Mouse (Mus musculus) MEL (cell line): ENCODE measurements around the gene Prr18. TPM values are rescaled to one million over a fixed set of nuclear protein-coding genes. Genes with fewer than 3 reads are reported as not detected.

Experiments
- DNase-seq: peaks from one replicate; pipeline ENCODE4 v3.0.0; 2011; ENCODE audit warnings: low read depth, low spot score
- H3K27ac ChIP-seq: 2 replicates; pipeline ENCODE4 v1.5.1; 2012; ENCODE audit warnings: low read depth, mild to moderate bottlenecking, control low read depth, low read length, moderate library complexity; ENCODE audit not compliant: control insufficient read depth
- H3K27me3 ChIP-seq, 2 experiments: fragments of 150-350 bp in 1 of 2; sonication (generic) in 1 of 2; 2 replicates each; pipeline ENCODE4 v1.6.1; 2012; ENCODE audit warnings: low read length in 2 of 2, mild to moderate bottlenecking in 2 of 2, improper control_type of control experiment in 1 of 2, moderate library complexity in 1 of 2; ENCODE audit not compliant: insufficient read depth in 2 of 2, control insufficient read depth in 1 of 2
- H3K36me3 ChIP-seq, 2 experiments: 2 replicates each; pipeline ENCODE4 v1.6.1; 2012 to 2014; ENCODE audit warnings: low read length in 2 of 2, improper control_type of control experiment in 1 of 2, inconsistent platforms in 1 of 2, mild to moderate bottlenecking in 1 of 2; ENCODE audit not compliant: insufficient read depth in 2 of 2, control insufficient read depth in 1 of 2
- H3K4me1 ChIP-seq, 2 experiments: fragments of 150-350 bp in 1 of 2; sonication (generic) in 1 of 2; 2 replicates each; pipeline ENCODE4 v1.6.1; 2012; ENCODE audit warnings: low read length in 2 of 2, improper control_type of control experiment in 1 of 2, mild to moderate bottlenecking in 1 of 2; ENCODE audit not compliant: insufficient read depth in 2 of 2, control insufficient read depth in 1 of 2
- H3K4me3 ChIP-seq, 2 experiments: fragments of 150-350 bp in 1 of 2; sonication (generic) in 1 of 2; 2 replicates each; pipeline ENCODE4 v1.5.1; 2012; ENCODE audit warnings: low read depth in 2 of 2, low read length in 2 of 2, mild to moderate bottlenecking in 2 of 2, moderate library complexity in 2 of 2, control low read depth in 1 of 2, improper control_type of control experiment in 1 of 2; ENCODE audit not compliant: control insufficient read depth in 1 of 2, insufficient read depth in 1 of 2
- H3K79me2 ChIP-seq: 2 replicates; pipeline ENCODE4 v1.6.1; 2012; ENCODE audit warnings: mild to moderate bottlenecking, low read length, moderate library complexity; ENCODE audit not compliant: control insufficient read depth, poor library complexity, insufficient read depth
- H3K9ac ChIP-seq: 2 replicates; pipeline ENCODE4 v1.6.1; 2012; ENCODE audit warnings: low read depth, mild to moderate bottlenecking, control low read depth, low read length, moderate library complexity; ENCODE audit not compliant: control insufficient read depth, poor library complexity, severe bottlenecking
- H3K9me3 ChIP-seq: fragments of 150-350 bp; sonication (generic); replicated peaks from 2 replicates; pipeline ENCODE4 v1.6.1; 2012; ENCODE audit warnings: mild to moderate bottlenecking, low read length, improper control_type of control experiment, moderate library complexity; ENCODE audit not compliant: insufficient read depth
- BHLHE40 ChIP-seq: IDR thresholded peaks from 2 replicates; pipeline ENCODE4 v1.6.1; 2012; ENCODE audit warnings: low read depth, mild to moderate bottlenecking, inconsistent platforms, low read length, improper control_type of control experiment, borderline replicate concordance
- E2F4 ChIP-seq: IDR thresholded peaks from 2 replicates; pipeline ENCODE4 v1.6.1; 2011; ENCODE audit warnings: low read depth, low read length, improper control_type of control experiment, borderline replicate concordance
- ELF1 ChIP-seq: IDR thresholded peaks from 2 replicates; pipeline ENCODE4 v1.6.1; 2014; ENCODE audit warnings: low read depth, mild to moderate bottlenecking, inconsistent platforms, low read length, improper control_type of control experiment, moderate library complexity
- EP300 ChIP-seq, 2 experiments: IDR thresholded peaks; 2 replicates each; pipeline ENCODE4 v1.6.1; 2011; ENCODE audit warnings: improper control_type of control experiment in 2 of 2, low read length in 2 of 2, low read depth in 1 of 2, mild to moderate bottlenecking in 1 of 2
- ETS1 ChIP-seq: IDR thresholded peaks from 2 replicates; pipeline ENCODE4 v1.6.1; 2012; ENCODE audit warnings: low read depth, mild to moderate bottlenecking, inconsistent platforms, low read length, improper control_type of control experiment, moderate library complexity
- GABPA ChIP-seq: IDR thresholded peaks from 2 replicates; pipeline ENCODE4 v1.6.1; 2012; ENCODE audit warnings: low read depth, mild to moderate bottlenecking, inconsistent platforms, low read length, improper control_type of control experiment, moderate library complexity
- JUND ChIP-seq: IDR thresholded peaks from 2 replicates; pipeline ENCODE4 v1.6.1; 2011; ENCODE audit warnings: low read depth, mild to moderate bottlenecking, improper control_type of control experiment, low read length
- KAT2A ChIP-seq: conservative IDR thresholded peaks from 2 replicates; pipeline ENCODE4 v1.6.1; 2012; ENCODE audit warnings: low read depth, low read length, improper control_type of control experiment, inconsistent platforms
- MAFK ChIP-seq: IDR thresholded peaks from 2 replicates; pipeline ENCODE4 v1.6.1; 2011; ENCODE audit warnings: low read depth, mild to moderate bottlenecking, low read length, improper control_type of control experiment, borderline replicate concordance
- MAZ ChIP-seq: IDR thresholded peaks from 2 replicates; pipeline ENCODE4 v1.6.1; 2012; ENCODE audit warnings: low read depth, mild to moderate bottlenecking, inconsistent platforms, low read length, improper control_type of control experiment
- MXI1 ChIP-seq: IDR thresholded peaks from 2 replicates; pipeline ENCODE4 v1.6.1; 2011; ENCODE audit warnings: mild to moderate bottlenecking, low read depth, low read length, improper control_type of control experiment
- MYC ChIP-seq: IDR thresholded peaks from 2 replicates; pipeline ENCODE4 v1.6.1; 2011; ENCODE audit warnings: low read depth, mild to moderate bottlenecking, low read length, improper control_type of control experiment, moderate library complexity
- NRF1 ChIP-seq: IDR thresholded peaks from 2 replicates; pipeline ENCODE4 v1.6.1; 2014; ENCODE audit warnings: low read depth, mild to moderate bottlenecking, inconsistent platforms, low read length, improper control_type of control experiment, moderate library complexity; ENCODE audit not compliant: poor library complexity, insufficient read depth, severe bottlenecking
- POLR2A ChIP-seq, 2 experiments: IDR thresholded peaks; 2 replicates each; pipeline ENCODE4 v1.6.1; 2011 to 2012; ENCODE audit warnings: low read length in 2 of 2, mild to moderate bottlenecking in 2 of 2, control low read depth in 1 of 2, improper control_type of control experiment in 1 of 2, low read depth in 1 of 2, moderate library complexity in 1 of 2; ENCODE audit not compliant: control insufficient read depth in 1 of 2, insufficient read depth in 1 of 2, poor library complexity in 1 of 2
- POLR2AphosphoS2 ChIP-seq: IDR thresholded peaks from 2 replicates; pipeline ENCODE4 v1.6.1; 2011; ENCODE audit warnings: low read length, improper control_type of control experiment
- RCOR1 ChIP-seq: IDR thresholded peaks from 2 replicates; pipeline ENCODE4 v1.6.1; 2012; ENCODE audit warnings: low read depth, mild to moderate bottlenecking, inconsistent platforms, low read length, improper control_type of control experiment
- SIN3A ChIP-seq: IDR thresholded peaks from 2 replicates; pipeline ENCODE4 v1.6.1; 2012; ENCODE audit warnings: low read length, improper control_type of control experiment, inconsistent platforms
- UBTF ChIP-seq: IDR thresholded peaks from 2 replicates; pipeline ENCODE4 v1.6.1; 2012; ENCODE audit warnings: low read depth, mild to moderate bottlenecking, inconsistent platforms, low read length, improper control_type of control experiment, moderate library complexity, borderline replicate concordance; ENCODE audit not compliant: insufficient read depth
- ZKSCAN1 ChIP-seq: IDR thresholded peaks from 2 replicates; pipeline ENCODE4 v1.6.1; 2012; ENCODE audit warnings: low read depth, mild to moderate bottlenecking, inconsistent platforms, low read length, improper control_type of control experiment, moderate library complexity
- ZMIZ1 ChIP-seq: IDR thresholded peaks from 2 replicates; pipeline ENCODE4 v1.6.1; 2012; ENCODE audit warnings: low read depth, mild to moderate bottlenecking, inconsistent platforms, low read length, improper control_type of control experiment, moderate library complexity
- polyA plus RNA-seq, 2 experiments: library from polyadenylated mRNA; stranded (reverse) in 1 of 2; unstranded in 1 of 2; fragments of >175 nt in 1 of 2; fragments of >200 nt in 1 of 2; gene quantifications; 2 replicates each; pipeline versions ENCODE4 v1.2.1 to v1.2.4; 2012; ENCODE audit warnings: low replicate concordance in 2 of 2, low read depth in 1 of 2; ENCODE audit not compliant: insufficient read length in 2 of 2, insufficient read depth in 1 of 2, missing spikeins in 1 of 2
- total RNA-seq: library from RNA; depleted of rRNA; stranded (reverse); fragments of 300-350 nt; gene quantifications from 2 replicates; pipeline ENCODE4 v1.2.3, GENCODE M21; 2012

The Prr18 gene
- total and polyA plus RNA-seq, 3 experiments = 0.04 to 0.10 TPM; not detected in 1

GRCm38 (mm10) chr17:8367514-8368480 is 30.5 kb downstream of the Prr18 start:
- Histone ChIP-seq H3K9ac (no peak overlapping the region), H3K36me3 (no peaks in the 10 kb centered on the region), H3K79me2 (no peaks in the 10 kb centered on the region), H3K4me1 (no peaks in the 10 kb centered on the region; a peak in 1 of 4 replicates), H3K4me3 (no peak overlapping the region), H3K27me3 (peaks cover 0 to 1% of the 10 kb centered on the region in 2 experiments; a peak in 1 of 4 replicates), H3K27ac (no peak overlapping the region), H3K9me3 (no peaks in the 10 kb centered on the region)
- DNase-seq = no peak
- TF ChIP-seq RCOR1 = no peak

GRCm38 (mm10) chr17:8368570-8368969 is 31.3 kb downstream of the Prr18 start:
- H3K4me3 ChIP-seq = no peak overlapping the region
- no peak overlapping the region for H3K27ac ChIP-seq
- H3K27me3 ChIP-seq = peaks cover 0 to 1% of the 10 kb centered on the region in 2 experiments; a peak in 1 of 4 replicates
- no peaks in the 10 kb centered on the region; a peak in 1 of 4 replicates for H3K36me3 ChIP-seq
- H3K9ac ChIP-seq = no peak overlapping the region
- TF ChIP-seq BHLHE40 (no peak), POLR2A (IDR thresholded peaks at IDR 0.05; ENCODE audit: control insufficient read depth in 1 of 2, insufficient read depth in 1 of 2, low read depth in 1 of 2, low read length in 2 of 2, poor library complexity in 1 of 2) (no peak), POLR2AphosphoS2 (no peak), UBTF (no peak), RCOR1 (no peak), MXI1 (no peak), ETS1 (no peak), GABPA (no peak)
- H3K4me1 ChIP-seq = peaks cover 0 to 3% of the 10 kb centered on the region in 2 experiments; a peak in 1 of 4 replicates
- no peak for DNase-seq
- H3K9me3 ChIP-seq = no peaks in the 10 kb centered on the region
- H3K79me2 ChIP-seq = no peaks in the 10 kb centered on the region

GRCm38 (mm10) chr17:8369171-8369570 is 31.9 kb downstream of the Prr18 start:
- peaks cover 0 to 1% of the 10 kb centered on the region in 2 experiments; a peak in 1 of 4 replicates for H3K27me3 ChIP-seq
- peaks cover 0 to 3% of the 10 kb centered on the region in 2 experiments; a peak in 1 of 4 replicates for H3K4me1 ChIP-seq
- TF ChIP-seq MAZ = no peak
- TF ChIP-seq KAT2A = no peak
- TF ChIP-seq SIN3A = no peak
- no peak for TF ChIP-seq EP300 (IDR thresholded peaks at IDR 0.05; ENCODE audit: low read depth in 1 of 2, low read length in 2 of 2)
- no peak for TF ChIP-seq ZMIZ1
- TF ChIP-seq MAFK = no peak
- TF ChIP-seq ELF1 = no peak
- TF ChIP-seq JUND = no peak
- TF ChIP-seq RCOR1 = no peak
- TF ChIP-seq ZKSCAN1 = no peak
- no peak for TF ChIP-seq MYC
- TF ChIP-seq E2F4 = no peak
- TF ChIP-seq UBTF = no peak
- no peak for TF ChIP-seq NRF1
- H3K36me3 ChIP-seq = no peaks in the 10 kb centered on the region; a peak in 1 of 4 replicates
- H3K4me3 ChIP-seq = no peak overlapping the region
- no peak overlapping the region for H3K27ac ChIP-seq
- no peak overlapping the region for H3K9ac ChIP-seq
- no peak for DNase-seq
- H3K79me2 ChIP-seq = no peaks in the 10 kb centered on the region
- no peaks in the 10 kb centered on the region for H3K9me3 ChIP-seq
